Mouse (Mus musculus): ENCODE data around the gene Cpd. TPM values are rescaled to one million over a fixed set of nuclear protein-coding genes. Genes with fewer than 3 reads are reported as not detected.

The Cpd gene
- polyA plus RNA-seq (2014; fragmentation: Nextera tagmentation; extraction: Ambion mirVana), result 21.1 and 24.3 TPM in 2 replicates

DNA sequence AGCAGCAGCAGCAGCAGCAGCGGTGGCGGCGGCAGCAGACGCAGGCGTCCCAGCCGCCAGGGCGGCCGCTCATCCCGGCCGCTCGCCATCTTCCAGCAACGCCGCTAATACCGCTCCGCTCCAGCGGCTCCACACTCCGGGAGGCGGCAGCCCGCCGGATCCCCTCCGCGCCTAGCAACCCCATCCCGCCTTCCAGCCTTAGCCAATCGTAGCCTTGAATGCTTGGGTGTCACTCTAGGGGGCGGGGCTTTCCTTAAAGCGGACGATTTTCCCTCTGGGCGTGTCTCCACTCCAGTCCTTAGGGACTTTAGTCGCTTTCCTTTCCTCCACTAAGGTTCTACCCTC is at the start of gene Cpd:
Gene Cpd (minus strand): TSS at position 141 of the 345 bp plus-strand sequence.
- no peaks in the 10 kb centered on the region for H3K9me3 ChIP-seq (ENCODE audit: control insufficient read depth, low read depth, low read length)
- H3K4me3 ChIP-seq (ENCODE audit: low read depth, low read length), result peak within 1 kb of the TSS; percentile 79
- peak within 1 kb of the TSS; percentile 97 for H3K4me2 ChIP-seq (replicated peaks; ENCODE audit: low read depth, low read length)
- peaks cover 20% of the 10 kb centered on the region for H3K4me1 ChIP-seq (ENCODE audit: control insufficient read depth, insufficient read depth, low read length)
- no peaks in the 10 kb centered on the region for H3K36me3 ChIP-seq (ENCODE audit: control insufficient read depth, insufficient read depth, low read length)
- under 1% methylated on average over 16 of the region's 29 CpGs for WGBS
- peak within 1 kb of the TSS; percentile 87 for H3K9ac ChIP-seq (replicated peaks; ENCODE audit: low read depth, low read length)
- ATAC-seq (ENCODE audit: insufficient number of reproducible peaks, insufficient read depth, low FRiP score, low read depth), result peak; percentile 100
- peak within 1 kb of the TSS; percentile 79 for H3K27ac ChIP-seq (ENCODE audit: low read length)
- H3K27me3 ChIP-seq (ENCODE audit: control insufficient read depth, insufficient read depth, low read length), result no peaks in the 10 kb centered on the region

DNA sequence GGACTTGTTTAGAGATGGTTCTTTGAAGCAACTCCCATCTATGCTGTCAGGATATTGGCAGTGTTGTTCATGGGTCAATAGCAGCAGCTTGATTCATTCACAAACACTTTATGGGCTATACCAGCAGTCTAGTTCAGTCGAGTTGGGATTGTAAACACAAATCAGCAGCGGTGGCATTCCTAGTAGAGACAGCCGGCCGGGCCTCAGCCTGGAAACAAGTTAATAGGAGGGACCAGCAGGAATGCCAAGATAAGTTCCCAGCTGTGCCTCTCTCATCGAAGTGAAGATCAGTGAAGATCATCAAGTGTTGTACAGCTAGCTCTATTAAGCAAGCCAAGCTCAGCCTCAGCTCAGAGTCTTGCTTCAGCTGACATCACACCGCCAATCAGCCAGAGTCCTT is 49.5 kb upstream of the Cpd start:
- no peaks in the 10 kb centered on the region for H3K9me3 ChIP-seq (ENCODE audit: control insufficient read depth, low read depth, low read length)
- no peak overlapping the region for H3K4me3 ChIP-seq (ENCODE audit: low read depth, low read length)
- H3K4me1 ChIP-seq (ENCODE audit: control insufficient read depth, insufficient read depth, low read length), result peaks cover 27% of the 10 kb centered on the region
- ATAC-seq (ENCODE audit: insufficient number of reproducible peaks, insufficient read depth, low FRiP score, low read depth), result no peak
- H3K9ac ChIP-seq (replicated peaks; ENCODE audit: low read depth, low read length), result no peak overlapping the region
- peak overlapping the region; percentile 2; the same call in 1 of the 2 replicates for H3K27ac ChIP-seq (ENCODE audit: low read length)
- H3K27me3 ChIP-seq (ENCODE audit: control insufficient read depth, insufficient read depth, low read length), result no peaks in the 10 kb centered on the region
- no peak overlapping the region for H3K4me2 ChIP-seq (replicated peaks; ENCODE audit: low read depth, low read length)
- 30% methylated on average over 6 of the region's 6 CpGs for WGBS
- H3K36me3 ChIP-seq (ENCODE audit: control insufficient read depth, insufficient read depth, low read length), result no peaks in the 10 kb centered on the region

GRCm38 (mm10) chr11:76894240-76894639 is 47.4 kb upstream of the Cpd start:
- 24% methylated on average over 5 of the region's 5 CpGs for WGBS
- Histone ChIP-seq H3K27ac (ENCODE audit: low read length) (peak overlapping the region; percentile 39; the same call in 1 of the 2 replicates), H3K27me3 (ENCODE audit: control insufficient read depth, insufficient read depth, low read length) (no peaks in the 10 kb centered on the region), H3K4me3 (ENCODE audit: low read depth, low read length) (no peak overlapping the region), H3K36me3 (ENCODE audit: control insufficient read depth, insufficient read depth, low read length) (no peaks in the 10 kb centered on the region), H3K9me3 (ENCODE audit: control insufficient read depth, low read depth, low read length) (no peaks in the 10 kb centered on the region), H3K9ac (replicated peaks; ENCODE audit: low read depth, low read length) (no peak overlapping the region), H3K4me1 (ENCODE audit: control insufficient read depth, insufficient read depth, low read length) (peaks cover 35% of the 10 kb centered on the region), H3K4me2 (replicated peaks; ENCODE audit: low read depth, low read length) (peak overlapping the region; percentile 5; the same call in 1 of the 2 replicates)
- peak; percentile 51; the same call in 1 of the 2 replicates for ATAC-seq (ENCODE audit: insufficient number of reproducible peaks, insufficient read depth, low FRiP score, low read depth)

GRCm38 (mm10) chr11:76893570-76893969 is 46.8 kb upstream of the Cpd start:
- 0 out of 2 replicates have a peak overlapping the region, but pooled peaks have one; percentile 5 for H3K4me2 ChIP-seq (replicated peaks; ENCODE audit: low read depth, low read length)
- ATAC-seq (ENCODE audit: insufficient number of reproducible peaks, insufficient read depth, low FRiP score, low read depth), result no peak
- peak overlapping the region; percentile 39; the same call in 1 of the 2 replicates for H3K27ac ChIP-seq (ENCODE audit: low read length)
- 3% methylated on average over 4 of the region's 4 CpGs for WGBS
- no peaks in the 10 kb centered on the region for H3K36me3 ChIP-seq (ENCODE audit: control insufficient read depth, insufficient read depth, low read length)
- H3K9me3 ChIP-seq (ENCODE audit: control insufficient read depth, low read depth, low read length), result no peaks in the 10 kb centered on the region
- H3K4me1 ChIP-seq (ENCODE audit: control insufficient read depth, insufficient read depth, low read length), result peaks cover 36% of the 10 kb centered on the region
- H3K27me3 ChIP-seq (ENCODE audit: control insufficient read depth, insufficient read depth, low read length), result no peaks in the 10 kb centered on the region
- H3K4me3 ChIP-seq (ENCODE audit: low read depth, low read length), result no peak overlapping the region
- no peak overlapping the region for H3K9ac ChIP-seq (replicated peaks; ENCODE audit: low read depth, low read length)

- no peak overlapping the region for H3K9ac ChIP-seq (replicated peaks; ENCODE audit: low read depth, low read length)
- no peaks in the 10 kb centered on the region for H3K9me3 ChIP-seq (ENCODE audit: control insufficient read depth, low read depth, low read length)
- H3K4me3 ChIP-seq (ENCODE audit: low read depth, low read length), result no peak overlapping the region
- peak overlapping the region; percentile 17; the same call in 1 of the 2 replicates for H3K27ac ChIP-seq (ENCODE audit: low read length)
- ATAC-seq (ENCODE audit: insufficient number of reproducible peaks, insufficient read depth, low FRiP score, low read depth), result no peak
- H3K36me3 ChIP-seq (ENCODE audit: control insufficient read depth, insufficient read depth, low read length), result no peaks in the 10 kb centered on the region
- peaks cover 31% of the 10 kb centered on the region for H3K4me1 ChIP-seq (ENCODE audit: control insufficient read depth, insufficient read depth, low read length)
- H3K4me2 ChIP-seq (replicated peaks; ENCODE audit: low read depth, low read length), result no peak overlapping the region
- 74% methylated on average over 3 of the region's 3 CpGs for WGBS
- H3K27me3 ChIP-seq (ENCODE audit: control insufficient read depth, insufficient read depth, low read length), result no peaks in the 10 kb centered on the region
Measured at GRCm38 (mm10) chr11:76892972-76893371, 46.2 kb upstream of the Cpd start.

DNA sequence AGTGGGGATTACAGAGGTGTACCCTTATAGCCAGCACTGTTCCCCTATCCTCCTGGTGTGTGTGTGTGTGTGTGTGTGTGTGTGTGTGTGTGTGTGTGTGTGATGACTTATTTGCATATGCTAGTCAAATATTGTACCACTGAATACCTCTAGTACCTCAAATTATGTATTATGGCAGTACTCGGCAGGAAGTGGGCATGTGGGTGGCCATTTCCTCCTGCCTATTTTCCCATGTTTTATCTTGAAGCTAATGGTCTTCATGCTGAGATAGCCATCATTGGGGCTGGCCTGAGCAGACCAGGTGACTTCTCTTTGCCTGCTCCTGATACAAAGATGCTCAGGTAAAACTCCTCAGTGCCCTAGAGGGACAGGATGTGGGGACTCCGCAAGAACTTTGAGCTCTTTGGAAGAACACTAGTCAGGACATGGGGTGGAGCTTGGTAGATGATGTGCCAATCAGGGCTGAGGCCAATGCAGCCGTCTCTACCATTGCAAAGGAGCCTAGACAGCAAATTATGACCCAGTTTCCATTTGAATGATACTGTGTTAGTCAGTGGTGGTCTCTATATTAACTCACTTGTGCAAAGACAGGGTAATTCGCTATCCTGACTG is 45.0 kb upstream of the Cpd start:
- Histone ChIP-seq H3K27me3 (ENCODE audit: control insufficient read depth, insufficient read depth, low read length) (no peaks in the 10 kb centered on the region), H3K36me3 (ENCODE audit: control insufficient read depth, insufficient read depth, low read length) (no peaks in the 10 kb centered on the region), H3K9ac (replicated peaks; ENCODE audit: low read depth, low read length) (no peak overlapping the region), H3K4me1 (ENCODE audit: control insufficient read depth, insufficient read depth, low read length) (peaks cover 22% of the 10 kb centered on the region; the same call in 1 of the 2 replicates), H3K4me3 (ENCODE audit: low read depth, low read length) (no peak overlapping the region), H3K4me2 (replicated peaks; ENCODE audit: low read depth, low read length) (no peak overlapping the region), H3K27ac (ENCODE audit: low read length) (no peak overlapping the region), H3K9me3 (ENCODE audit: control insufficient read depth, low read depth, low read length) (no peaks in the 10 kb centered on the region)
- ATAC-seq (ENCODE audit: insufficient number of reproducible peaks, insufficient read depth, low FRiP score, low read depth), result no peak
- WGBS, result 82% methylated on average over 4 of the region's 4 CpGs

- Histone ChIP-seq H3K27ac (ENCODE audit: low read length) (no peak overlapping the region), H3K4me2 (replicated peaks; ENCODE audit: low read depth, low read length) (no peak overlapping the region), H3K4me3 (ENCODE audit: low read depth, low read length) (no peak overlapping the region), H3K9me3 (ENCODE audit: control insufficient read depth, low read depth, low read length) (no peaks in the 10 kb centered on the region), H3K27me3 (ENCODE audit: control insufficient read depth, insufficient read depth, low read length) (no peaks in the 10 kb centered on the region), H3K36me3 (ENCODE audit: control insufficient read depth, insufficient read depth, low read length) (no peaks in the 10 kb centered on the region), H3K9ac (replicated peaks; ENCODE audit: low read depth, low read length) (no peak overlapping the region), H3K4me1 (ENCODE audit: control insufficient read depth, insufficient read depth, low read length) (peaks cover 20% of the 10 kb centered on the region; the same call in 1 of the 2 replicates)
- 89% methylated on average over 7 of the region's 7 CpGs for WGBS
- no peak for ATAC-seq (ENCODE audit: insufficient number of reproducible peaks, insufficient read depth, low FRiP score, low read depth)
Measured at GRCm38 (mm10) chr11:76891171-76891570, 44.4 kb upstream of the Cpd start.

DNA sequence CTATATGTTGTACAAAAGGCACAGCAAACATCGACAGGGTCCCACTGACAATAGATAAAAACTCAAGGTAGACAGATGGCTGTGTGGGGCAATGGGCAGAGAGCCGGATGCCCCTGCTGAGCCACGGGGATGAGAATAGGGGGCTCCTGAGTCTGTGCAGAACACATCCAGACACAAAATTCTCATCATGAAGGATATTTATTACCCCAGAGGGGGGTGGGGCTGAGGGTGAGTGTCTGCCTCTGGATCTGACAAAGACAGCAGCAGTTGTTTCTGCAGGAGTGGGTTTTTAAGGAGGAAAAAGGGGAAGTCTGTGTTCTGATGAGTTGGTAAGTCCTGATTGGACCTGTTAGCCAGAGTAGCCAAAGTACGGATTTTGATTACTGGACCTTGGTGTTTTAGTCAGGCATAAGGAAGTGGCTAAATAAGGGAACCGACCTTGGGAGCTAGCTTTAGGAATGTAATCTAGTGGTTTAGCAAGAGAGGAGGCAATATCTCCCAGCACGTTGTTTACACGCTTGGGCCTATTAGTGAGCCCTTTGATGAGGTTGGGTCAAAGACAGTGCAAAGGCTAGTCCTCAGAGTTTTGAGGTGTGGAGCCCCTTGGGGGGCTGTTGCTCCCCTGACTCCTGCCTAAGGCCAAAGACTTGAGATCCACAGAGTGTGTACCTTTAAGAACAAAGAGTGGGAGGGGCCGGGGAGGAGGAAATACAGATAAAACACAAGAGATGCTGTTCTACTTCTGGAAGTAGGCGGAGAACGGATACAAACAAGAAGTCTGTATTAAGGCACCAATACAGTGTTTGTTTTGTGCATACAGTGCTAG is 42.7 kb upstream of the Cpd start:
- 31% methylated on average over 10 of the region's 10 CpGs for WGBS
- H3K27me3 ChIP-seq (ENCODE audit: control insufficient read depth, insufficient read depth, low read length), result no peaks in the 10 kb centered on the region
- H3K27ac ChIP-seq (ENCODE audit: low read length), result peak overlapping the region; percentile 18; the same call in 1 of the 2 replicates
- H3K4me2 ChIP-seq (replicated peaks; ENCODE audit: low read depth, low read length), result 0 out of 2 replicates have a peak overlapping the region, but pooled peaks have one; percentile 12
- H3K4me1 ChIP-seq (ENCODE audit: control insufficient read depth, insufficient read depth, low read length), result peaks cover 20% of the 10 kb centered on the region; the same call in 1 of the 2 replicates
- no peaks in the 10 kb centered on the region for H3K9me3 ChIP-seq (ENCODE audit: control insufficient read depth, low read depth, low read length)
- H3K36me3 ChIP-seq (ENCODE audit: control insufficient read depth, insufficient read depth, low read length), result no peaks in the 10 kb centered on the region
- H3K9ac ChIP-seq (replicated peaks; ENCODE audit: low read depth, low read length), result no peak overlapping the region
- no peak for ATAC-seq (ENCODE audit: insufficient number of reproducible peaks, insufficient read depth, low FRiP score, low read depth)
- H3K4me3 ChIP-seq (ENCODE audit: low read depth, low read length), result no peak overlapping the region
